Mouse (Mus musculus) right cerebral cortex, postnatal 14 days (tissue): ENCODE data around the gene Mib2.
A peak's percentile ranks its signal among the peaks of the same experiment; 100 is the strongest.
"Not testable (repeated sequence)": the region's sequence is repeated elsewhere in the genome, so short reads cannot be mapped to it uniquely, and the experiment has no call there.

Source experiments
- DNase-seq: peaks from one replicate; pipeline ENCODE4 v3.0.0; 2022

Gene Mib2

DNA sequence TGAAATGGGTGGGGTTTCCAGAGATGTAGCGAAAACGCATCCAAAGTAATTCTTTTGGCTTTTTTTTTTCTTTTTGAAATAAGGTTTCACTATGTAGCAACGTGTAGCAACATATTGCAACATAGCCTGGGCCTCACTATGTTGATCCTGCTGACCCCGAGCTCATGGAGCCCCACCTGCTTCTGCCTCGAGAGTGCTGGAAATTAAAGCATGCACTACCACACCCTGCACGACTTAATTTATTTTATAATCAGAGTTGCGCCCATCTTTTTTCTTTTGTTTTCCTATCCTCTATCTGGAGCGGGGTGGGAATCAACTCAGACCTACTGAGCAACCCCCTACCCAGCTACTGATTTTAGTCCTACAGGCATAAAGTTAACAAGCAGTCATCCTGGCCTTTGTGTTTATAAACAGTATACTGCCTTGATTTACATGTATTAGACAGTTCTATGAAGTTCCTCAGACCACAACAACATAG lies 639 bp upstream of the Mib2 start:
- no peak for DNase-seq

DNA sequence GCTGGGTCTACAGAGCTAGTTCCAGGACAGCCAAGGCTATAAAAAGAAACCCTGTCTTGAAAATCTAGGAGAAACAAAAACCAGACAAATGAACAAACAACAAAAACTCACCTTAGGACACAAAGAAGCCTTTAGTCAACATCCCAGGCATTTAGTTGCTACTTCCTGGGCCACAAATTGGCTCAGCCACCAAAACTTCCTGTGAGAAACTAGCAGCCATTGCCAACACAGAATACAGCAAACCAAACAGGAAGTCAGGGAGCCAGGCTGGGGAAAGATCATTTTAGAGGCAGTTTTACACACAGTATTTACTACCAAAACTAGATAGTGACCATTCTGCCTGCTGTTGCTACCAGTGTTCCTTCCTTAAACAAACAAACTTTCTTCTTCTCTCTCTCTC lies 2.1 kb downstream of the Mib2 start:
- no peak for DNase-seq

DNA sequence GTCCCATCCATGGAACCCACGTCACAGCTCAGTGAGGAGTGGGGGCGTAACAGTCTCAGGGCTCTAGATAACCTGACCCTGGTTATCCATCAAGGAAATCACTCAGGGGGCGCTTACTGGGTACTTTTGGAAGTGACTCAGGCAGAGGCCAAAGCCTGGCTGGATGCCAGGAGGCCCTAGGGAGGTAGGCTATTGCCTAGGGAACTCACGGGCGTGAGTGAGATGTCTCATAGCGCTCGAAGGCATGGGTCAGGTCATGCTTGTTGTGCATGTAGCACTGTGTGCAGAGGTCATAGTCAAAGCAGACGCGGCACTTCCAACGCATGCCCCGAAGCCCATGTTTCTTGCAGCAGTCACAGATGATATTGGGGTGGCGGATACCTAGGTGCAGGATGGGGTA lies 8.4 kb downstream of the Mib2 start:
- no peak for DNase-seq

DNA sequence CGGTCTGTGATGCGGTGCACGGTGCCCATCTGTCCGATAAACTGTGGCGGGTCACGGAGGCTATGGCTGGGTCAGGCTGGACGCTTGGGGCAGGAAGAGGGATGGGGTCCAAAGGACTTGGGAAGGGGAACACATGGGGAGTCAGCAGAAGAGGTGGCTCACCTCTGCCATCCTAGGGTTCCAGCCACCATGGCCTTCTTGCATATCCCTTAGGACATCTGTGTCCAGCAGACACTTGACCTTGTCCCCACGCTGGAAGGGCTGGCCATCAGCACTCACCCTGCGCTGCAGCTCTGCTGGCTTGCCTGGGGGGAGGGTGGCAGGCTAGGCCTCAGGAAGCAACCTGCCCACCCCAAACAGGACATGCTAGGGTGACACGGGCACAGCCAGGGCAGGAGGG lies 10.0 kb downstream of the Mib2 start:
- DNase-seq = no peak

GRCm38 (mm10) chr4:155656214-155656751 lies 12.7 kb downstream of the Mib2 start:
- DNase-seq = no peak

GRCm38 (mm10) chr4:155654456-155655298 lies 14.3 kb downstream of the Mib2 start:
- no peak for DNase-seq

DNA sequence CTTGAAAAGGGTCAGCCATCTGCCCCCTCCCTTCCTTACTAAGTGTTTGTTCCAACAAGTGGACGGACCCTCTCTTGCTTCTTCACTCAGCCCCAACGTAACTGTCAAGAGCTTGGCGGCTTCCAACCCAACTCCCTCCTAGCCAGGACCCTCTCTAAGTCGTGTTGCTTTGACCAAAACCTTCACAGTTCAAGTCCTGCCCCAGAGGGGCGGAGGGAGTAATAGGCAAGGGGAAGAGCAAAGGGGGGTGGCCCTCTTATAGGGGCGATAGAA lies 14.9 kb downstream of the Mib2 start:
- no peak for DNase-seq

DNA sequence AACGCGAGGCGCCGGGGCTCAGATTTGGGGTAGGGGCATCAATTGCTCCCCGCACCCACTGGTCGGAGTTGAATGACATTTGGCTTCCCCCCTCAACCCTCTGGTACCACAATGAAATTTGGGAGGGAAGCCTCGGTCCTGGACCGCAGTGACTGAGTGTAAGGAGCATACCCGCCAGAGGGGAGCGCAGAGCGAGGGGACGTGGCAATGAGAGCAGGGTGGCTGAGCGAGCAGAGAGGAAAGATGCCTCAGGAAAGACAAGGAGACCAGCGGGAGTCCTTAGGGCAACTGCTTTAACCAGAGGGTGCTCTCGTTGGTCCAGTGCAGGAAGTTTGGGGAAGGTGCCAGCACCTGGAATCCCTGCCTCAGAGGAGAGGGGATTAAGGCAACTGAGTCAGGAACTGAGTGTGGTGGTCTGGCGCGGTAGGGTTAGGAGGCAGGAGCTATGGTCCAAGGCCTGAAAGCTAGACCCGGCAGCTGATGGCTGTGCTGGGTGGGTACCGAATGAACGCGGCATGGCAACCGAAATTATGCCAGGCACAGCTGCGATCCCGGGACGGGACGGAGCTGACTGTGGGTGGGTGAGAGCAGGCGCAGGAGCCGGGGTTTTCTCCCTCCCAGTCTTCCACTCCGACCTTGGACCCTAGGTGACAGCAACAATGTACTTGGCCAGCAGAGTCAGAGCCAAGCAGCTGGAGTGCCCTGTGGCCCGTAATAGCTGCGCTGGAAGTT lies 15.4 kb downstream of the Mib2 start:
- no peak for DNase-seq

DNA sequence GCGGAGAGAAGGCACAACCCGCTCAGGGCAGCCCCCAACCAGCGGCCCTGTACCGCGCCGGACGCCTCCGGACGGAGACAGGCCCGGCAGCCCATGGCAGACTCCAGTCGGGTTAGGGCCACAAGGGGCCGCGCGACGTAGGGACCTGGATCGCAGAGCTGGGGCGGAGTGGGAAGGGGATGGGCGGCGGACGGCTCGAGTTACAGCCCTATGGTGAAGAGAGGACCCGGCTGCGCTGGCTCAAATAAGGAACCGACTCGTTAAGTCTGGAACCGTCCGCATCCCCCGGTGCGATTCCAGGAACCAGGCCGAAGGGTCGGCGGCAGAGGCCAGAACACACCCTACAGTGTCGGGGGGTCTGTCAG lies 15.9 kb downstream of the Mib2 start, which contains the start of gene Mmp23:
Mmp23 (minus strand) TSS at position 299 of the 365 bp plus-strand sequence.
- DNase-seq = no peak

GRCm38 (mm10) chr4:155652283-155653085 lies 16.5 kb downstream of the Mib2 start:
- no peak for DNase-seq

DNA sequence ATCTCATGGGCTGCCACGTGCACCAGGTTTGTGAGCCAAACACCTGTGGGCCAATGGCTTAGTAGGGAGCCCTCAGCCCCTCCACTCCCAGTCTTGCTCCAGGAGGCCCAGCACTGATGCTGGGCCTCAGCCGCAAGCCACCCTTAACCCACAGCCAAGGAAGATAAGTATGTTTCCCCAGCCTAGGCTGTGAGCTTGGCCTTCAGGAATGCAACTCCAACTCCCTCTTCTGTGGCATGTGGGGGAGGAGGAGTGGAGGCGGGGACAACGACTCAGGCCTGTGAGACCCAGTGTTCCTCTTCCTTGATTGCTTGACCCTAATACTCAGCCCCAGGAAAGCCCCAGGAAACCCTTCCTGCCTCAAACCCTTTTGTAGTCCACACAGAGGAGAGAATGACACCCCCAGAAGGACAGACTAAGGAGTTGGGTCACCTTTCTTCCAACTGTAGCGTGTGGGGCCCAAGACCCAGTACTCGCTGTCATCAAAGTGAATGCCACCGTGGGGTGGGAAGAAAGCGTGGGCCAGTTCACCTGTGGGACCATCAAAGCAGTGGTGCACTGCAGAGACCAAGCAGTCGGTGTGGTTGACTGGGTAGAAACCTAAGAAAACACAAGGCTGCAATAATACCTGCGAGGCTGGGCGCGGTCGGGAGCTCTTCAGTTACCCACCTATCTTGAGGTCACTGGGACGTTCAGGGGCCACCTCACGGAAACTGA lies 17.3 kb downstream of the Mib2 start:
- no peak for DNase-seq

DNA sequence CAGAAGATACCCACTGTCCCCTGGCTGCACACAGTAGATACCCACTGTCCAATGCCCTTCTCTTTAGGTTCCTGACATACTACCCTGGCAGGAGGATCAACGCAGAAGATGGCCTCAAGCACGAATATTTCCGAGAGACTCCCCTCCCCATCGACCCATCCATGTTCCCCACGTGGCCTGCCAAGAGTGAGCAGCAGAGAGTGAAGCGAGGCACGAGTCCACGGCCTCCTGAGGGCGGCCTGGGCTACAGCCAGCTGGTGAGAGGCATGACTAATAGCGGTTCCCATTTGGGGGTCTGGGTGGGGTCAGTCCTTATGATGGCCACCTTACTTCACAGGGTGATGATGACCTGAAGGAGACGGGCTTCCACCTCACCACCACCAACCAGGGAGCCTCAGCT lies 19.6 kb downstream of the Mib2 start:
- no peak for DNase-seq

GRCm38 (mm10) chr4:155645721-155646120 lies 23.3 kb downstream of the Mib2 start:
- no peak for DNase-seq

- DNase-seq = not testable (repeated sequence)
Observed at GRCm38 (mm10) chr4:155645308-155645707, 23.7 kb downstream of the Mib2 start, which contains the start of gene Gm10563. Gene Gm10563, minus strand, starts transcription at chr4:155645408.

DNA sequence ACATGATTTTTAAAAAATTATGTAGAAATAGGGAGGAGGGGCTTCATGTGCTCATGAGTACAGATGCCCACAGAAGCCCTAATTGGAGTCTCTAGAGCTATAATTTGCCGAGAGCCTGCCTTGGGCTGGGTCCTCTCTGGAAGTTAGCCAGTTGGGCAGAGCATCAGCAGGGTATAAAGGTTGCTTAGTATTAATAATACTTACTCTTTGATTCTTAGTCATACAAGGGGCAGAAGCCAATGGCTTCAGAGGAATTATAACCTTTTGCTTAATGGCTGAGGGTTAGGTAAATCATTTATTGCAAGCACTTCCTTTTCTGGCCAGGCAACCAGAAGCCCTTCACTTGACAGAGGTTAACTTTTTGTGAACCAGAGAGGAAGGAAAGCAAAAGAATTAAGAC lies 25.5 kb downstream of the Mib2 start:
- DNase-seq = no peak

GRCm38 (mm10) chr4:155635766-155636499 lies 33.1 kb downstream of the Mib2 start:
- DNase-seq = no peak

- DNase-seq = no peak
Observed at GRCm38 (mm10) chr4:155630267-155630666, 38.7 kb downstream of the Mib2 start.

DNA sequence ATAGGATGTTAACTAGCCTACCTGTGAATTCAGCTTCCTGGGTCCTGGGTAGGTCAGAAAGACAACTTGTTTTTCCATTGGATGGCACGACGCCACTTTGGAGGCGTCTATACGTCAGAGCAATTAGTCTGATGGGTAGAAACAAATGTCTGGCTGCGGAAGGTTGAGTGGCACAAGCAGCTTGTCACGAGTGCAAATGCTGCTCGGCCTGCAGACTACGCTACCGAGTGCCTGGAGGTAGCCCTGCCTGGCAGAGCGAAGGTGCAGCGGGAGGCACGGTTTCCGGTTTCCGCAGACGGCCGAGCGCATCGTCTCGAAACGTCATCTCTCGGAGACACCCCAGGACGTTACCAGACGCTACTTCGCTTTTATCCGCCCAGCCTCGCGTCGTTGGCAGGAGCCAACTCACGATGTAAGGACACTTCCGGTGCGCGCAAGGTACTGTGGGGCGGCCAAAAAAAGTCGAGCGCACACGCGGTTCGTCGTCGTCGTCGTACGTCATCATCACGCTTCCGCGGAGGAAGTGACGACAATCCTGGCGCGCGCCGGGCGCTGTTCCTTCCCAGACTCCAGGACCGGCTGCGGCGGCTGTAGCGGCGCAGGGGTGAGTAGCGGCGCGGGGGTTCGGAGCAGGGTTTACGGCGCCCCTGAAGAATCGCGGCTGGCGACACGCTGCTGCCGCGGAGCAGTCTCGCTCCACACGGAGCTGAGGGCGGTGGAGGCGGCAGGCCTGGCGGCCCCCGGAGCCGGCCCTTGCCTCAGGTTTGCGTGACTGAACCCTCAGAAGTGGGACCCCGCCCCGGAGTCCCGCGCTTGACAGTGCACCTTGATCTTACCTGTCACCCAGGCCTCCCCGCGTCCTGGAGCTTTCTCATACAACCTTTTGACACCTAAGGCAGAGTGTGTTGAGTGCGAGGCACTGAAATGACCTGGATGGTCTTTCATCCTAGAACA lies 44.4 kb downstream of the Mib2 start, which contains the start of gene Cdk11b:
Cdk11b (plus strand) TSS at position 517 of the 954 bp plus-strand sequence.
- DNase-seq = peak; percentile 96

DNA sequence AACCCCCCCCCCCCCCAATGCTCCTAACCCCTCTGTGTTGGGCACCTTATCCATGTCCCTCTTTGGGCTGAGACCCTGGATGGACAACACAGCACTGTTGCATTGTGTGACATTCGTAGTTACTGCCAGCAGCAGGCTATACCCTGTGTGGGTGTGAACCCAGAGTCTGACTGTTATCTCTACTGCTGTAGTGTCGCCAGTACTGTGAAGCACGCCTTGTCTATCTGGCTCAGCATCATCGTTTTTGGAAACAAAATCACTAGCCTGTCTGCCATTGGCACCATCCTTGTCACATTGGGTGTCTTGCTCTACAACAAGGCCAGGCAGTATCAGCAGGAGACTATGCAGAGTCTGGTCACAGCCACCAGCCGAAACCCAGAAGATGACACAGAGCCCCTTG lies 50.7 kb downstream of the Mib2 start:
- no peak for DNase-seq

DNA sequence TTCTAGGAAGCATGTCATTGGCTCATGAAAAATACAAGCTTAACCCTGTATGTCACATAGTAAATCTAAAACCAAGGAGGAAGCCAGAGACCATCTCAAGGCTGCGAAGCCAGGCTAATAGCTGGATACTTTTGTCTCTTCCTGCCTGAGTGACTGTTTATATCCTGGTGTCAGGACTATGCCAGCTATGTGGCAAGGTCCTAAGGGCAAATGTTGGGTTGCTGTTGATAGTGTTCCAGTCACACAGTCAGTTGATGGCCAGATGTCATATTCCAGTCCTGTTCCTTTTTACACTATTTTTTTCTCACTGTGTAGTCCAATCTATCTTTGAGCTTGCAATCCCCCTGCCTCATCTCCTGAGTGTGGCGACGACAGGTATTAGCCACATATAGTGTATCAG lies 55.7 kb downstream of the Mib2 start:
- no peak for DNase-seq
